Mouse (Mus musculus): Measurements from ENCODE around the gene Zscan26.
"Not testable (repeated sequence)": the region's sequence is repeated elsewhere in the genome, so short reads cannot be mapped to it uniquely, and the experiment has no call there.

The Zscan26 gene

DNA sequence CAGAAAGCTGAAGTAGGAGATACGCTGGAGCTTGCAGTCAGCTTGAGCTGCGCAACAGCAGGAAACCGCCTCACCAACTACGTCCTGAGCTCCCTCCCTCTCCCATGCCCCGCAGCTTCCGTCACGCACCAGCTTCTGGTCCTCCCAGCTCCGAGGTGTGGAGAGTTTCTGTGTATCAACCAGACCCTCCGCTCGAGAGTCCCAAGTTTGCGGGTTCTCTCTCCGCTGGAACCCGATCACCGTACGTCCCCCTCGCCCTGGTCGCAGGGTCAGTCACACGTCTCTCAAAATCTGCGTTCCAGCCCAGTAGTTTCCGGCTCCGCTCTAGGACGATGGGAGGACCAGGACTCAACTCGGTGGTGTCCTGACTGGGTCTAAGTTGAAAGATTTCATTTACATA lies at the start of gene Zscan26:
Gene Zscan26 (minus strand): TSS at position 282 of the 400 bp plus-strand sequence.
- DNase-seq = peak; percentile 88

GRCm38 (mm10) chr13:21502296-21502695 lies 48.8 kb upstream of the Zscan26 start:
- DNase-seq = no peak

- DNase-seq = not testable (repeated sequence)
Measured at GRCm38 (mm10) chr13:21501182-21501581, 47.7 kb upstream of the Zscan26 start, which contains the start of gene Gm11273. TSS of gene Gm11273 (minus strand) at chr13:21501418.

DNA sequence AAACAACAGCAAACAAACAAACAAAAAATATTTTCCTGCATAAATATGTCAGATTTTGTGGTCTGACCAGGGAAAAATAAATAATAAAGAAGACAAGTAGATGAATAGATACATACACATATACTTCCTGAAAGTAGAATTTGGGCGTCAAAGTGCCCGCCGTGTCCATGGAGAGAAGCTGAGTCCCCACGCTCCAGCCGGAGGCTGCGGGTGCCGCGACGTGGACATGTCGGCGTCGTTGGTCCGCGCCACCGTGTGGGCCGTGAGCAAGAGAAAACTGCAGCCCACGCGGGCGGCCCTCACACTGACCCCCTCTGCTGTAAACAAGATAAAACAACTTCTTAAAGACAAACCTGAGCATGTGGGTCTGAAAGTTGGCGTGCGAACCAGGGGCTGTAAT lies 41.5 kb upstream of the Zscan26 start, which contains the start of gene AK157302:
Gene AK157302 (plus strand): TSS at position 144 of the 400 bp plus-strand sequence.
- DNase-seq = peak; percentile 40

DNA sequence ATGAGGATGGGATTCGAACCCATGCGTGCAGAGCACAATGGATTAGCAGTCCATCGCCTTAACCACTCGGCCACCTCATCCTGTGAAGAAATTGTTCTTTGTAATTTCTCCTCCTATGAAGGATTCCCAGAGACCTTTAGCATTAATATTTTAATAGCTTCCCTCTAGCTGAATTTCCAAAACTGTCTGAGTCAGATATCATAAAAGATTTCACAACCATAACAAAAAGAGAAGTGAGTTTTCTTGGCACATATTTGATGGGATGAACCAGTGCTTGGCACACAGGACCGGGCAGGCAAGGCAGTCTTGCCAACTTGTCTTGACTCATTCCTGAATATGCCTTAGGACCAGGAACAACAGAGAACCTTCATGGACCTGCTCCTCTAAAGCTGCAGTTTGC lies 39.3 kb upstream of the Zscan26 start:
- no peak for DNase-seq

GRCm38 (mm10) chr13:21486881-21487280 lies 33.4 kb upstream of the Zscan26 start:
- DNase-seq = no peak

DNA sequence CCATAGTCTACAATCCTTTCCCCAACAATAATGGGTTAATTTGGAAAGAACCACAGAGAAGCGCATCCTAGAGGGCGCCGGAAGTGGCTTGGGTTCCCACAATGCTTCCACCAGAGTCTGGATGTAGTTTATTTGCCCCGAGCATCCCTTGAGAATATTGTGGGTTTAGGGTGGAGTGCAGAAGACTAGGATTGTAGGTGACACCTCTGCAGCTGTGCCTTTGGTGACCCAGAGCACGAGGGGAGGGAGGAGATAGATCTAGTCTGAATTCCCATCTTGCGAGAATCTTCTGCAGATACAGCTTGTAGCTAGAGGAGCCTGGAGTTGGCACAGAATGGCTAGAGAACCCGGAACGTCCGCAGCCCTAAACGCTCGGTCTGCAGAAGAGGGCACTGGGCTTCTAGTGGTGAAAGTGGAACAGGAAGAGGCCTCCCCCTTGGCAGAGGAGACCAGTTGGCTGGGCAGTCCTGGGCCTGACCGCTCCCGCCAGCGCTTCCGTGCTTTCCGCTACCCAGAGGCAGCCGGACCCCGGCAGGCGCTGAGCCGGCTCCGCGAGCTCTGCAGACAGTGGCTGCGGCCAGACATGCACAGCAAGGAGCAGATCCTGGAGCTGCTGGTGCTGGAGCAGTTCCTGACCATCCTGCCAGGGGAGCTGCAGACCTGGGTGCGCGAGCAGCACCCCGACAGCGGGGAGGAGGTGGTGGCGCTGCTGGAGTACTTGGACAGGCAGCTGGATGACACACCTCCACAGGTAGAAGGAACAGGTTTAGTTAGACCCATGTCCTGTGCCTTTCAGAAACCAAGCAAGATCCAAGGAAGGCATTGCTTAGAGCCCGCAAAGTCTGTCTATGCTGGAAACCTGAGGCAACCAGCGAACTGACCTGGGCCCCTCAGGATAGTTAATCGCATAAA lies 25.5 kb upstream of the Zscan26 start, which contains the start of the genes Zkscan4 and Gm10065:
Gene Zkscan4 (plus strand): TSS at position 149 of the 912 bp plus-strand sequence.
Gene Gm10065 (minus strand): TSS at position 683 of the 912 bp plus-strand sequence.
- DNase-seq = peak; percentile 81

DNA sequence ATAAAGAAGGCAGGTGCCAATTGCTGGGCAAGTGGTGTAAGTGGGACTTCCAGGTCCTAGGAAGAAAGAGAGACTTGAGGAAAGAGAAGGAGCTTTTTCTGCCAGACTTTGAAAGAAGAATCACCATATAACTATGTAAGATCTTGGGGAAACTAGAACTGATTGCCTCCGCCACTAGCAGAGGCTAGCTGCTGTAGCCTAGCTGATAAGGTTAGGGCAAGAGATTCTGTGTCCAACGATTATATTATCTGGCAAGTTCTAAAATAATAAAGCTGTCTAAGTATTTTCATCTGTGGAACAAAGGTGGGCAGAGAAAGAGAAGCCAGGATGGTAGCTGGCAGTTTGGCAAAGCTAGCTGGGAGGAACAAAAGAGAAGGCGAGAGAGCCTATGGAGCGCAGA lies 18.9 kb upstream of the Zscan26 start:
- no peak for DNase-seq

DNA sequence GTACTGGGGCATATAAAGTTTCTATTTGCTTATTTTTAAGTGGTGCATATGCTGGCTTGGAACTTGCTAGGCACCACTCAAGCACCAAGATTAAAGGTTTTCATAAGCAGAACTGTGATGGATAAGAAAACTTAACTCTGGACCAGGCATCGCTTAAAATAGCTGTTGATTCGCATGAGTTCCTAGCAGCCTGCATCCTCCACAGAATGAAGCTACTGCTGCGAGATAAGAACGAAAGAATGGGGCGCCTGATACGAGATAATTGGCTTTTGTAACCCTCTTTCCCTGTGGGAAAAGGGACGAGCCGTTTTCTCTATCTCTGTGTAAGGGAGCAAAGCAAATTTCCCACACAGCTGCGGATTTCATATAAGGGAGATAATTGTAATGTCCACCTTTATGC lies 15.6 kb upstream of the Zscan26 start:
- no peak for DNase-seq

- DNase-seq = peak; percentile 88
Measured at GRCm38 (mm10) chr13:21468061-21469019, 14.8 kb upstream of the Zscan26 start, which contains the start of gene Nkapl. TSS of gene Nkapl (minus strand) at chr13:21468509.

- DNase-seq = no peak
Measured at GRCm38 (mm10) chr13:21467336-21467735, 13.8 kb upstream of the Zscan26 start.

- not testable (repeated sequence) for DNase-seq
Measured at GRCm38 (mm10) chr13:21462516-21462915, 9.0 kb upstream of the Zscan26 start.

DNA sequence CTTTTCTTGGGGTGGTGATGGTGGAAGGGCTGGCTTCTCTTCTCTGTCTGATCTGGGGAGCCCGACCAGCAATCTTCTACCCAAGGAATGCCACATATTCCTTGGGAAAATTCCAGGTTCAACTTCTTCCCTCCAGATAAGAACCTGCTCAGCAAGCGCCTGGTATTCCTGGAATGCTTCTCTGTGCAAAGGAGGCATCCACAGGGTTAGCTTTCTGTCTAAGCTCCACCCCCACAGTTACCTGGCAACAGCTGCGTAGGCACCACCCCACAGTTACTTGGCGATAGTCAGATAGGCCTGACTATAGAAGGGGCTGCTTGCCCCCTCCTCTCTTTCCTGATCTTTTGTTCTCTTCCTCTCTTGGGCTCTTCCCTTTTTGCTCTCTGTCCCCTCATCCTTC lies 2.8 kb upstream of the Zscan26 start:
- peak; percentile 35 for DNase-seq

- no peak for DNase-seq
Measured at GRCm38 (mm10) chr13:21454133-21454532, 603 bp upstream of the Zscan26 start.

DNA sequence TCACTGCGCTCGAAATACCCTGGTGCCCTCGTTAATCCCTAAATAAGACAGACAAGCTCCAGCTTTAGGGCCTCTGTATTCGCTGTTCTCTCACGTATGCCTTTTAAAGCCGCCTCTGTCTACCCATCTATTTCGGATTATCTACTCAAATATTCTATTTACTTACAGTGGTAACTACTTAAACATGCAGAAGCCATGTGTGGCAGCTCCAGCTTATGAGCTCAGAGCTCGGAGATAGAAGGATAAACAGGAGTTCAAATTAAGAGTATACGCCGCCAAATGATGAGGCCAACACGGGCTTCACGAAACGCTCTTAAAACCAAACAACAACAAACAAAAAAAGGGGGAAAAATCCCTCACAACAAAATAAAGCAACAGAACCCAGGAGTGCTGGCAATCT lies 488 bp downstream of the Zscan26 start:
- no peak for DNase-seq

DNA sequence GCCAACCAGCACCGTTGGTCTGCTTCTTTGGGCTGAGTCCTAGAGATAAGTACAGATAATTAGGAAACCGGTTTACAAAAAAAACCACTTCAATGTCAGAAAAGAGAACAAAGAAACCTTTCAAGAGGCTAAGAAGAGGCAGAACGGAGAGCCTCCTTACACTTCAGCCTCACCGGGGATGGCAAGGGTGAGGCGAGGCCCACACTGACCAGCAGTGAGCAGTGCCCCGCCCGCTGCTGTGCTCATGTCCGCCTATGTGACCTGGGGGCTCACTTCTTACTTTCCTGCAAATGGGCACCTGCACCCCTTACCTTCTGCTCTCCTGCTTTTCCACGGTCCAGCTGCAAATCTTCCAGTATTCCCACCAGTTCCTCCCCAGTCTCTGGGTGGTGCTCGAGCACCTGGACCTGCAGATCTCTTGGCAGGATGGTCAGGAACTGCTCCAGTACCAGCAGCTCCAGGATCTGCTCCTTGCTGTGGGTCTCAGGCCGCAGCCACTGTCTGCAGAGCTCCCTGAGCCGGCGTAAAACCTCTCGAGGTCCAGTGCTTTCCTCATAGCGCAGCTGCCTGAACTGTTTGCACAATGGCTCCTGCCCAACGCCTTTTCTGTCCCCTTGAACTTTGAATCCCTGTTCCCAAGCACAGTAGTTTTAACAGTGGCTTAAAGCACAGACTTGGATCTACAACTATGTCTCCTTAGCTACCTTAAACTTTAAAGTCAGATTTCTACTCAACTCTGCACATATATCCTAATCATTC lies 5.5 kb downstream of the Zscan26 start:
- no peak for DNase-seq

DNA sequence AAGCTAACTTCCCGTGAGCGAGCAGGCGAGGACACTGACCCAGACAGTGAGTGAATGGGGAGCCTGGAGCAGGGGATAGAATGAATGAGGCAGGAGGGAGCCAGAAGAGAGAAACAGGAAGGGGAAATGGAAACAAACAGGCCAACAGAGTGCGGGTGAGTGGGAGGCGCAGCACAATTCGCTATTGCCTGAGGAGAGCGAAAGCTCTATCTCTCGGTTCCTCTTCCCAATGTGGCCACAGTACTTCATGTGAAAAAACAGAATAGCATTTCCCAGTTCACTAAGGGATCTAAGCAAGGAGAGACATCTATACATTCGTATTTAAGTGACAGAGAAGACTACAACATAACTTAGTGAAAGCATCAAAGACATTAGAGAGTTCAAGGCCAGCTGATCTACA lies 6.7 kb downstream of the Zscan26 start:
- no peak for DNase-seq

GRCm38 (mm10) chr13:21441207-21441572 lies 12.3 kb downstream of the Zscan26 start:
- no peak for DNase-seq

DNA sequence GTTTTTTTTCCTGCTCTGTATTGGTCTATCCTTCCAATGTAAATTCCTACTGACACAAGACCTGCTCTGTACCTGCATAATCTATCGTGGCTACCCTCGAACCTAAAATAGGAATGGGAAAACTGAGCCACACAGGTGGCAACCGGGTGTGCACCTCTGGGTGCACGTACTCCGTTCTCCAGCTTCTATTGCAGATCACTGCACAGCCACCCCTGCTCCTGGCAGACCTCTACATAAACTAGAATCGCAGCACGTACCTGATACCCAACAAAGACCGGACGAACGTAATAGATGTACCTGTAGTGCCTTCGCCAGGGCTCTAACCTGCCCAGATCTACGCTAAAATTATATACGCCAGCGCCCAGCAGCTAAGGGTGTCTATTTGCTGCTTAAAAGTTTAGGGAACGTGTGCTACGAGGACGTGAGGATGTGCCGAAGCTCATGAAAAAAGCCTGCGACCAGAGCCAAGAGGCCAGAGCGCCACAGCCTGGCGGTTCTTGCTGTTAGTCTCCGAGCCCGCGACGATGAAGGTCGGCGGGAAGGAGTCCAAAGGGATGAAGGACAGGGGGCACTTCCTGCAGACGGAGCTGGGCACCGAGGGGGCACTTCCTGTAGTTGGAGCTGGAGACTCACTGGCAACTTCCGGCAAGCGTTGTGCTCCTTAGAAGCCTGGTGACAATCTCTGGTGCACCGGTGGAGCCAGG lies 12.9 kb downstream of the Zscan26 start, which contains the start of gene Pgbd1:
Gene Pgbd1 (minus strand): TSS at position 556 of the 704 bp plus-strand sequence.
- peak; percentile 78 for DNase-seq

- no peak for DNase-seq
Measured at GRCm38 (mm10) chr13:21435476-21435875, 18.1 kb downstream of the Zscan26 start.

DNA sequence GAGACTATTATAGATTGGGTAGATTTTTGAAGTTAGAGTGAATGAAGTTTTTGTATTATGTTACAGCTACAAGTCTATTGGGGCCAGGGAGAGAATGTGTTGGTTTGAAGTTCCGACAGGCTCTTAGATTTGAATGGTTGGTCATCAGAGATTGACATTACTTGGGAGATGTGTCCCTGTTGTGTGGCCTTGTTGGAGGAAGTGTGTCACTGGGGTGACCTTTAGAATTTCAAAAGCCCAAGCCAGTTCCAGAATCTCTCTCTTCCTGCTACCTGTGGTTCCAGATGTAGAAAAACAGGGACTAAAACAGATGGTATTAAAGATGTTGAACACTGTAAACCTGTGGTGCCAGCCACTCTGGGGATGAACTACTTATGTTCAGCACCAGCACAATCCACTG lies 25.9 kb downstream of the Zscan26 start:
- no peak for DNase-seq

All from kidney, postnatal 10 days (tissue).